Mouse (Mus musculus) kidney, postnatal 0 days (tissue): ENCODE data around the gene Rnase1. TPM values are rescaled to one million over a fixed set of nuclear protein-coding genes. Genes with fewer than 3 reads are reported as not detected.
"Not testable (repeated sequence)": the region's sequence is repeated elsewhere in the genome, so short reads cannot be mapped to it uniquely, and the experiment has no call there.

Source experiments
- ATAC-seq: fragments of 200-750 bp; cut with Nextera tagmentation; replicated peaks from 2 replicates; pipeline ENCODE4 v1.8.0; 2017; ENCODE audit warnings: low read depth, moderate number of reproducible peaks, moderate TSS enrichment, moderate library complexity; ENCODE audit not compliant: low FRiP score
- DNase-seq: peaks from one replicate; pipeline ENCODE4 v3.0.0-alpha.2; 2016; ENCODE audit warnings: low spot score
- H3K27ac ChIP-seq: fragments of 300-500 bp; sonication (generic); 2 replicates; pipeline ENCODE4 v1.5.1; 2014; ENCODE audit warnings: mild to moderate bottlenecking
- H3K27me3 ChIP-seq: fragments of 300-500 bp; sonication (generic); 2 replicates; pipeline ENCODE4 v1.6.1; 2014; ENCODE audit warnings: low read length, mixed read lengths; ENCODE audit not compliant: insufficient read depth
- H3K36me3 ChIP-seq: fragments of 300-500 bp; sonication (generic); 2 replicates; pipeline ENCODE4 v1.6.1; 2014; ENCODE audit warnings: low read length, mixed read lengths; ENCODE audit not compliant: insufficient read depth
- H3K4me1 ChIP-seq: fragments of 300-500 bp; sonication (generic); replicated peaks from 2 replicates; pipeline ENCODE4 v1.6.1; 2014; ENCODE audit warnings: antibody characterized with exemption, low read length, mixed read lengths; ENCODE audit not compliant: insufficient read depth
- H3K4me2 ChIP-seq: fragments of 300-500 bp; sonication (generic); 2 replicates; pipeline ENCODE4 v1.6.1; 2014; ENCODE audit warnings: mild to moderate bottlenecking, low read length, moderate library complexity, mixed read lengths
- H3K4me3 ChIP-seq: fragments of 300-500 bp; sonication (generic); replicated peaks from 2 replicates; pipeline ENCODE4 v1.5.1; 2014; ENCODE audit warnings: low read depth, low read length
- H3K9ac ChIP-seq: fragments of 300-500 bp; sonication (generic); 2 replicates; pipeline ENCODE4 v1.6.1; 2014; ENCODE audit warnings: low read depth, low read length
- H3K9me3 ChIP-seq: fragments of 300-500 bp; sonication (generic); replicated peaks from 2 replicates; pipeline ENCODE4 v1.6.1; 2016; ENCODE audit warnings: low read length, inconsistent platforms, mixed read lengths
- CTCF ChIP-seq: IDR thresholded peaks from 2 replicates; pipeline ENCODE4 v1.5.1; 2016; ENCODE audit warnings: antibody characterized with exemption, low read depth, mild to moderate bottlenecking, moderate library complexity
- WGBS: fragments of 180-500 bp; shearing (Covaris S2); extraction: QIAGEN DNeasy Blood & Tissue Kit; methylation state at CpG from one replicate; pipeline ENCODE4 v1.1.7; 2014; 5-methylcytosine and 5-hydroxymethylcytosine counted together
- polyA plus RNA-seq: library from polyadenylated mRNA; unstranded; fragments of >200 nt; fragmentation: Nextera tagmentation; extraction: Ambion mirVana; gene quantifications from 2 replicates; pipeline ENCODE4 v1.2.1, GENCODE M21; 2015

The Rnase1 gene
- polyA plus RNA-seq, 1 experiment from 2014 or later, result 1.0 TPM

DNA sequence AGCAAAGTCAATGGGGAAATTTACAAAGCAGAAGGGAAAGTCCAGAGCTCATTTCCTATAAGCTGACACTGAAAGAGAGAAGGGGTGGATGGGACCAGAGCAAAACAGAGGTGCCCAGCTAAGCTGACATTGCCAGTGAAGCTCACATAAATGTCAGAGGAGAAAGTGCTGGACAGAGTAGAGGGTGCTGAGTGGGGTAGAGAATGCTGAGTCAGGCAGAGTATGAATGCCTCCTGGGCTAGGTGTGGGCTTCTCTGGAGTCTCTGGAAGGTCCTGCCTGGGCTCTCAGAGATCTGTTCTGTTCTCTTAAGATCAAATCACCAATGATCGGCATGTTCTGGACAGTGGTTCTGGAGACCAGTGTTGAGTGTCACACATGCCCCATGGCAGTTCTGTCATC lies 18.9 kb upstream of the Rnase1 start:
- no peak overlapping the region for H3K4me3 ChIP-seq
- no peak overlapping the region for H3K9ac ChIP-seq
- H3K4me1 ChIP-seq, result no peaks in the 10 kb centered on the region
- H3K36me3 ChIP-seq, result no peaks in the 10 kb centered on the region
- no peaks in the 10 kb centered on the region for H3K9me3 ChIP-seq
- H3K4me2 ChIP-seq, result no peak overlapping the region
- WGBS, result 94% methylated on average over 1 of the region's 1 CpGs
- DNase-seq (no peak), ATAC-seq (no peak)
- H3K27ac ChIP-seq, result no peak overlapping the region
- no peak for TF ChIP-seq CTCF
- H3K27me3 ChIP-seq, result no peaks in the 10 kb centered on the region

DNA sequence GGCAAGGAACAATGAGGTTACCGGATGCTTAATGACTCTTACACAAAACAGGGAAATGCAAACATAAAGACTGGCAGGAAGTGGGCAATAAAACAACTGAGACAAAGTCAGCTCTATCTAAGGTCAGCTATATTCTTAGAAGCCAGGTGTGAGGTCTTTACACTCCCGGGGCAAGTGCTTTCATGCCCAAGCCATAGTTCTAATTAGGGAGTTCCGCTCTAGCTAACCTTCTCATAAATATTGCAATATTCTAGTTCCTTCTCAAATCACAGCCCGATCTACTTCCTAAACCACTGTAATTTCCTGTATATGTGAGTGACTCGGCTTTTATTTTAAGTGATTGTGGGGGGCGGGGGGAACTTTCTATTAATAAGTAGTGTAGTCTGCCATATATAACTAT lies 16.7 kb upstream of the Rnase1 start:
- H3K4me1 ChIP-seq, DNase-seq, H3K36me3 ChIP-seq, H3K4me2 ChIP-seq, H3K4me3 ChIP-seq, H3K27me3 ChIP-seq, H3K9ac ChIP-seq, H3K9me3 ChIP-seq, ATAC-seq, H3K27ac ChIP-seq: not testable (repeated sequence)
- 64% methylated on average over 6 of the region's 6 CpGs for WGBS

DNA sequence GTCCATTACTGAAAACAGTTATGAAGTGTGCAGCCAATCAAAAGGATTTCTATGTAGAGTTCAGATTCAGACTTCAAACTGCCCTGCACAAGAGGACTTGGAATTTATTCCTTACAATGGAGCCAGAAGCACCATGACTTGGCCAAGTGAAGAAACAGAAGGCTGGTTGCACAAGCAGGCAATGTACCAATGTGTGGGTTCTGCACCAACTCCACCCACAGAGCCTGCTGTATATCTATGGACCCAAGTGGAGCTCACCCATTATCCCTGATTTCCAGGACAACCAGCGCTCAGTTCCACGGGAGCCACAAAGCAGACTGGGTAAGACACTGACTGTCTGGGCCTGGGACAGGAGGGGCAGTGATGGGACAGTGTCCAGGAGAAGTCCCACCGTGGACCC lies 15.4 kb upstream of the Rnase1 start, which contains the start of gene Rnase2b:
Rnase2b (plus strand) TSS at position 285 of the 400 bp plus-strand sequence.
- not testable (repeated sequence) for H3K27me3 ChIP-seq, H3K4me3 ChIP-seq
- WGBS, result 96% methylated on average over 3 of the region's 3 CpGs

DNA sequence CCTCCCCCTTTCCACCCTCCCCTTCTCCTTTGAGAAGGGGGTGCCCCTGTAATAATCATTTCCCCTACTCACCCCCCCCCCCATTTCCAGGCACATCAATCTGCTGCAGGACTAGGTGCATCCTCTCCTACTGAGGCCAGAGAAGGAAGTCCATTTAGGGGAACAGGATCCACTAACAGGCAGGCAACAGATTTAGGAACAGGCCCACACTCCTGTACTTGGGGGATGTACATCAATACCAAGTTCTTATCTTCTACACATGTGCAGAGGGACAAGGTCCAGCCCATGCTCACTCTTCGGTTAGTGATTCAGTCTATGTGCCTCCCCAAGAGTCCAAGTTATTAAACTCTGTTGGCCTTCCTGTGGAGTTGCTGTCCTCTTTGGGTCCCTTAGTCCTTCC lies 10.5 kb upstream of the Rnase1 start:
- H3K36me3 ChIP-seq, result no peaks in the 10 kb centered on the region
- no peaks in the 10 kb centered on the region for H3K27me3 ChIP-seq
- no peaks in the 10 kb centered on the region for H3K4me1 ChIP-seq
- WGBS, result 83% methylated on average over 1 of the region's 1 CpGs
- no peak overlapping the region for H3K4me2 ChIP-seq
- DNase-seq (no peak), ATAC-seq (no peak)
- no peak overlapping the region for H3K9ac ChIP-seq
- no peak for TF ChIP-seq CTCF
- H3K27ac ChIP-seq, result no peak overlapping the region
- no peak overlapping the region for H3K4me3 ChIP-seq
- H3K9me3 ChIP-seq, result no peaks in the 10 kb centered on the region

More for the DNA sequence above, 15.4 kb upstream of the Rnase1 start, which contains the start of gene Rnase2b:
- H3K9ac ChIP-seq, ATAC-seq, H3K4me2 ChIP-seq, DNase-seq, H3K4me1 ChIP-seq, H3K27ac ChIP-seq, H3K36me3 ChIP-seq, H3K9me3 ChIP-seq: not testable (repeated sequence)

DNA sequence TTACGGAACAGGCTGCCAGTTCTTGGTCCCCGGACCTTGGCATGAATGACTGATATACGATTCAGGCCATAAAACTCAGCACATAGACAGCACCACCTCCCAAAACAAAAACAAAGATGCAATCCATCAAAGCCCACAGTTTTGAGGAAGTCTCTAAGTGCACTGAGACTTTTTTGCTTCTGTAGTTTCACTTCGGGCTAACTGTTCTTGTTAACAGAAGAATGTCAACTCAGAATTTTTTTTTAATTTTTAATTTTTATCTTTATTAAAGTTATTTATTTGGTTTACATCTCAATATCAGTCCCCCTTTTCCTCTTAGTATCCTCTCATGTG lies 10.1 kb upstream of the Rnase1 start:
- no peaks in the 10 kb centered on the region for H3K4me1 ChIP-seq
- no peaks in the 10 kb centered on the region for H3K9me3 ChIP-seq
- no peak overlapping the region for H3K27ac ChIP-seq
- H3K4me2 ChIP-seq, result no peak overlapping the region
- DNase-seq (no peak), ATAC-seq (no peak)
- WGBS, result 8% methylated on average over 4 of the region's 4 CpGs
- no peak for TF ChIP-seq CTCF
- no peaks in the 10 kb centered on the region for H3K27me3 ChIP-seq
- H3K36me3 ChIP-seq, result no peaks in the 10 kb centered on the region
- H3K9ac ChIP-seq, result no peak overlapping the region
- H3K4me3 ChIP-seq, result no peak overlapping the region

DNA sequence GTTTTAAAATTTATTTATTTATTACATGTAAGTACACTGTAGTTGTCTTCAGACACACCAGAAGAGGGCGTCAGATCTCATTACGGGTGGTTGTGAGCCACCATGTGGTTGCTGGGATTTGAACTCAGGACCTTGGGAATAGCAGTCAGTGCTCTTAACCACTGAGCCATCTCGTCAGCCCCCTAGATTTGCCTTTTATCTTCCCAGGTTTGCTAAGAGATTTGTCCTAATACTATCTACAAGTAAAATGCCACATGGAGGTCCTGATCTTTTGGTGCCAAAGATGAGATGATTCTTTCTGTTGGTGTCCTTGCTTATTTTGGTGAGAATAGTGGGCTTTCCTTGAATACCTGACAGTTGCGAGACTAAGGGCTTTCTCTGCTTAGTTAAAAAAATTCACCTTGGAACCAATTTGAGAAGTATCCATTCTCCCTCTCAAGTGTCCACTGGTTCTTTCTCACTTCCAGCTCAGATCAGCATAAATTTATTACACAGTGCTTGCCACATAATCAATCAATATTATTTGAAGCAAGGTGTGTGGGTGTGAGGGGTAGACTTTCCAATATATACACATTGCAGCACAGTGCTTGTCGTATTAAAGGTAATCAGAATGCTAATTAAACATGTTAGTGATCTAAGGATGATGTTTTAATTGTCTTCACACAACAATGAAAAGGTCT lies 9.6 kb upstream of the Rnase1 start:
- no peak overlapping the region for H3K4me2 ChIP-seq
- peak; percentile 25 for DNase-seq
- H3K27me3 ChIP-seq, result no peaks in the 10 kb centered on the region
- no peaks in the 10 kb centered on the region for H3K9me3 ChIP-seq
- H3K9ac ChIP-seq, result no peak overlapping the region
- 60% methylated on average over 5 of the region's 5 CpGs for WGBS
- no peak for TF ChIP-seq CTCF
- no peak overlapping the region for H3K4me3 ChIP-seq
- H3K4me1 ChIP-seq, result no peaks in the 10 kb centered on the region
- H3K36me3 ChIP-seq, result no peaks in the 10 kb centered on the region
- ATAC-seq, result no peak
- H3K27ac ChIP-seq, result no peak overlapping the region
